Mouse (Mus musculus) megakaryocyte, embryonic 14.5 days (primary cell): ENCODE measurements around the gene Dennd2a.

Experiments
- FLI1 ChIP-seq: IDR thresholded peaks from 2 replicates; pipeline ENCODE4 v1.6.1; 2012; ENCODE audit warnings: low read length, inconsistent platforms, mixed read lengths
- GATA1 ChIP-seq: IDR thresholded peaks from 3 replicates; pipeline ENCODE4 v1.6.1; 2012; ENCODE audit warnings: mixed read lengths, low read length, inconsistent platforms, borderline replicate concordance

DNA sequence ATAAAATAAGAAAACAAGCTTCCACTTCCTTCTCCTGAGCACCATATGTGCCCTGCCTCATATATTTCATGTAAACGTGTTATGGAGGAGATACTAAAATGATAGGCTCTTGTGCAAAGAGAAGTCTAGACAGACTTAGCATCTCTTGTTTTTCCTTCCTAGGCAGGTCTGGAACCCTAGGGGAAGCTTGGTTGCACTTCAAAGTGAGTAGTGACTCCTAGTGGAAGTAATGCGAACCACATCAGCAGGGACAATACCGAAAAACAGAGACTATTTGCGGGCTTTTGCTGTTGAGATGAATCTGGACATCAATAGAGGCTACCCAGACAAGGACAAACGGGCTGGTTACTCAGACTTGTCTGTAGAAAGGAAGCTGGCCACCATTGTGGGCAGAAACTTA is 9.9 kb upstream of the Dennd2a start:
- TF ChIP-seq GATA1 (no peak), FLI1 (no peak)
